Mouse (Mus musculus) kidney, postnatal 0 days (tissue): Measurements from ENCODE around the gene Srprb. TPM values are rescaled to one million over a fixed set of nuclear protein-coding genes. Genes with fewer than 3 reads are reported as not detected.

Source experiments
- ATAC-seq: fragments of 200-750 bp; cut with Nextera tagmentation; replicated peaks from 2 replicates; pipeline ENCODE4 v1.8.0; 2017; ENCODE audit warnings: low read depth, moderate number of reproducible peaks, moderate TSS enrichment, moderate library complexity; ENCODE audit not compliant: low FRiP score
- DNase-seq: peaks from one replicate; pipeline ENCODE4 v3.0.0-alpha.2; 2016; ENCODE audit warnings: low spot score
- H3K27ac ChIP-seq: fragments of 300-500 bp; sonication (generic); 2 replicates; pipeline ENCODE4 v1.5.1; 2014; ENCODE audit warnings: mild to moderate bottlenecking
- H3K27me3 ChIP-seq: fragments of 300-500 bp; sonication (generic); 2 replicates; pipeline ENCODE4 v1.6.1; 2014; ENCODE audit warnings: low read length, mixed read lengths; ENCODE audit not compliant: insufficient read depth
- H3K36me3 ChIP-seq: fragments of 300-500 bp; sonication (generic); 2 replicates; pipeline ENCODE4 v1.6.1; 2014; ENCODE audit warnings: low read length, mixed read lengths; ENCODE audit not compliant: insufficient read depth
- H3K4me1 ChIP-seq: fragments of 300-500 bp; sonication (generic); replicated peaks from 2 replicates; pipeline ENCODE4 v1.6.1; 2014; ENCODE audit warnings: antibody characterized with exemption, low read length, mixed read lengths; ENCODE audit not compliant: insufficient read depth
- H3K4me2 ChIP-seq: fragments of 300-500 bp; sonication (generic); 2 replicates; pipeline ENCODE4 v1.6.1; 2014; ENCODE audit warnings: mild to moderate bottlenecking, low read length, moderate library complexity, mixed read lengths
- H3K4me3 ChIP-seq: fragments of 300-500 bp; sonication (generic); replicated peaks from 2 replicates; pipeline ENCODE4 v1.5.1; 2014; ENCODE audit warnings: low read depth, low read length
- H3K9ac ChIP-seq: fragments of 300-500 bp; sonication (generic); 2 replicates; pipeline ENCODE4 v1.6.1; 2014; ENCODE audit warnings: low read depth, low read length
- H3K9me3 ChIP-seq: fragments of 300-500 bp; sonication (generic); replicated peaks from 2 replicates; pipeline ENCODE4 v1.6.1; 2016; ENCODE audit warnings: low read length, inconsistent platforms, mixed read lengths
- CTCF ChIP-seq: IDR thresholded peaks from 2 replicates; pipeline ENCODE4 v1.5.1; 2016; ENCODE audit warnings: antibody characterized with exemption, low read depth, mild to moderate bottlenecking, moderate library complexity
- WGBS: fragments of 180-500 bp; shearing (Covaris S2); extraction: QIAGEN DNeasy Blood & Tissue Kit; methylation state at CpG from one replicate; pipeline ENCODE4 v1.1.7; 2014; 5-methylcytosine and 5-hydroxymethylcytosine counted together
- polyA plus RNA-seq: library from polyadenylated mRNA; unstranded; fragments of >200 nt; fragmentation: Nextera tagmentation; extraction: Ambion mirVana; gene quantifications from 2 replicates; pipeline ENCODE4 v1.2.1, GENCODE M21; 2015

Srprb gene
- polyA plus RNA-seq, 1 experiment from 2014 or later = 46.2 TPM

DNA sequence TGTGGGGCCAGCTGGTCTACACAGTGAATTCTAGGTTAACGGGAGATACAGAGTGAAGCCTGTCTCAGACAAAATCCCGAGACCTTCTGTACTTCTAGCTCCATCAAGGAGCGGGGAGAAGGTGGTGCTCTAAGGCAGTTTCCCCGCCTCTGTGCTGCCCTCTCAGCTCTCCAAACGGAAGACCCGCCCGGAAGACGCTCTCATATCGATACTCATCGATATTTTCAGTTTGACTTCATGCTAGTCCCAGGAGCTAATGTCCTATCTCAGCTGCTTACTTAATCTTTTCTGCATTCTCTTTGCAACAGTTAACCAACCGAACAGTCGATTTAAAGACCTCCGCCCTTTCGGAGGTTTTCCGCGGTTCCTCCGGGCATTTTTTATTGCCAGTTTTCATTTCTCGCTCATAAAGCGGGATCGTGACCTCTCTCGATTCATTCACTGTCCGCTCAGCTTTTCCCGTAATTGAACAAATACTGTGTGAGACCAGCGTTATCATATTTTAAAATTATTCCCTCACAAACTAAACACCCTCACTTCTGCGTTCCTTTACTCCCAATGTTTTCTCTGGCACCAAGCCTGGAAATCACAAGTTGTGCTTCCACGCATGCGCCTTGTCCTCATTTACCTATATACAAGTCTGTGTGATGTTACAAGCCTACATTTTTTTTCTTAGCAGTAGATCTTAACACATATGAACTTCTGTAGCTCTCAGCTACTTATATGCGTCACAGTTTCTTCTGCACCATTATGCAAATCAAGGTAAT, 10.9 kb upstream of the Srprb start:
- no peaks in the 10 kb centered on the region for H3K9me3 ChIP-seq
- H3K9ac ChIP-seq = no peak overlapping the region
- H3K27me3 ChIP-seq = no peaks in the 10 kb centered on the region
- peak overlapping the region; percentile 51 for H3K4me2 ChIP-seq
- H3K4me1 ChIP-seq = no peaks in the 10 kb centered on the region
- no peak for TF ChIP-seq CTCF
- no peak for ATAC-seq
- H3K36me3 ChIP-seq = no peaks in the 10 kb centered on the region
- DNase-seq = peak; percentile 46
- H3K4me3 ChIP-seq = peak overlapping the region; percentile 23; the same call in 1 of the 2 replicates
- H3K27ac ChIP-seq = no peak overlapping the region
- WGBS = 55% methylated on average over 28 of the region's 28 CpGs

DNA sequence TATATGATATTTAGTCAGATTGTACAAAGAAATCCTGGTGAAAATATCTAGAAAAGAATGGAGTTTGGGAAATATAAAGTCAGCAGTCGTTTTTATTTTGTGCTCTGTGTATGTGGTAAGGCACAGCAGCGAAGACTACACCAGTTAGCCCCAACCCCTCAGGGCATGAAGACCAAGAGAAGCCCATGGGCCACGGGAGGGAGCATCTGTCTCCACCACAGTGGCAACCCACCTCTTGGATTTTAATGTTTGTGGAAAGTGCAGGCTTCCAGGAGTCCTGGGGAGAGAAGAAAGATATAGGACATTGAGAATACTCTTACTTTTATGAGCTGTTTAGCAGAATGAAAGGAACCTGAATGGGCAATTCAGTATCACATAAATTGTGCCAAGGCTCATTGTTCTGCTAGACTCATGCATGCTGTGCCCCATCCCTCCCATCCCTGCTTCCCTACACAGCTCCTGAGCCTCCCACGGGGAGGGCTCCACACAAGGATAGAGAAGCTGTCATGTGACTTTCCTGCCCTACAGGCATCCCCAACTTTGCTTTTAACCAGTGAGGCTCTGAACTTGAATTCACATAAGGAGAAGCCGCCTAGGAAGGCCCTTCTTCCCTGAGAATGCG, 7.0 kb upstream of the Srprb start:
- no peak for DNase-seq
- Histone ChIP-seq H3K4me2 (no peak overlapping the region), H3K4me1 (no peaks in the 10 kb centered on the region), H3K9ac (no peak overlapping the region), H3K36me3 (no peaks in the 10 kb centered on the region), H3K4me3 (no peak overlapping the region), H3K9me3 (no peaks in the 10 kb centered on the region), H3K27me3 (no peaks in the 10 kb centered on the region), H3K27ac (no peak overlapping the region)
- TF ChIP-seq CTCF = no peak
- 67% methylated on average over 6 of the region's 6 CpGs for WGBS
- no peak for ATAC-seq

DNA sequence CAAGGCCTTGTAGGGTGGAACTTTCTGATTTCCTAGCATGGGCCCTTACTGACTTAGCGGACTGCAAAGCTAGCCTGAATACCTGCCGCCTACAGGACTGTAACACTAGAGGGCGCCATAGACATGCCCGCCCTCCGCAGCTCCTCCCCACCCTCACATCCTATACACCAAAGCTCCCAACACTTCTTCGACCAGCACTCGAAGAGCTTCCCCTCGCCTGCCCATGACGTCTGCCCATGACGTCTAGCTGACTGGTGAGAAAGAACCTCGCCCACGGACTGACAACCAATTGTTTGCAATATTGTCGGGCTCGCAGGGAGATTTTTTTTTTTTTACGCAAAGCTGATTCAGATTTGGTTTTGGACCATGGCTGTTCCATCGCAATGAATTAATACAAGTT, 5.9 kb upstream of the Srprb start:
- TF ChIP-seq CTCF = peak; percentile 91
- Histone ChIP-seq H3K4me1 (no peaks in the 10 kb centered on the region), H3K4me3 (0 out of 2 replicates have a peak overlapping the region, but pooled peaks have one; percentile 14), H3K9me3 (no peaks in the 10 kb centered on the region), H3K27ac (no peak overlapping the region), H3K36me3 (no peaks in the 10 kb centered on the region), H3K9ac (0 out of 2 replicates have a peak overlapping the region, but pooled peaks have one; percentile 24), H3K4me2 (peak overlapping the region; percentile 53), H3K27me3 (no peaks in the 10 kb centered on the region)
- 8% methylated on average over 16 of the region's 16 CpGs for WGBS
- ATAC-seq = peak; percentile 77
- peak; percentile 95 for DNase-seq

DNA sequence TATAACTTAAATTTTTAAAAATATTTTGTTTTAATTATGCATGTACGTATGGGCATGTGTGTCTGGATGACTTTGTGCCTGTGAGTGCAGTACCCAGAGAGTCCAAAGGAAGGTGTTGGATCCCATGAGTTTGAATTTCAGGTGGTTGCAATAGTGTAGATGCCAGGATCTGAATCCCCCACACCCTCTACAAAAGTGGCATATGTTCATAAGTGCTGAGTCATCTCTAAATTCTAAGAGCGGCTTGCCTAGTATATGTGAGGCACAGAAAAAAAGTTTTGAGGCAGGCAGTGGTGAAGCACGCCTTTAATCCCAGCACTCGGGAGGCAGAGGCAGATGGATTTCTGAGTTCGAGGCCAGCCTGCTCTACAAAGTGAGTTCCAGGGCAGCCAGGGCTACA, 3.8 kb upstream of the Srprb start:
- Histone ChIP-seq H3K36me3 (no peaks in the 10 kb centered on the region), H3K4me1 (no peaks in the 10 kb centered on the region; the same call in 1 of the 2 replicates), H3K9me3 (no peaks in the 10 kb centered on the region), H3K4me3 (no peak overlapping the region), H3K27me3 (no peaks in the 10 kb centered on the region), H3K4me2 (no peak overlapping the region), H3K9ac (no peak overlapping the region), H3K27ac (no peak overlapping the region)
- TF ChIP-seq CTCF = no peak
- no peak for DNase-seq
- WGBS = 91% methylated on average over 5 of the region's 5 CpGs
- ATAC-seq = no peak

DNA sequence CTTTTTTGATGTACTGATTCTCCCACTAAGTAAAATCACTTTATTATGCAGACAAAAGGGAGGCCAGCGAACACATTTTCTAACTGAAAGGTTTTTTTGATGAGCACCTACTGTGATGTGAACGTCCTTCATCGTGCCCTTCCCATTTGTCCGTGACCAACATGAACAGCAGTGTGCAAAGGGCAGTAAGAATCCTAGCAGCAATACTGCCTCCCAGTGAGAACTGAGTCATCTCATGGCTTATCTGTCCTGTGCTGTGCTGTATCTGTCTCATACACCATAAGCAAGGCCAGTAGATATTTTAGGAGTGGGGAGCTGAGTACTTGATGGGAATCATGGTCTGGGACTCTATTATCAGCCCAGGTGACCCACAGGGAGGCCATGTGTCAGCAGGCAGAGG, 13.5 kb downstream of the Srprb start:
- no peak overlapping the region for H3K27ac ChIP-seq
- no peak overlapping the region for H3K4me2 ChIP-seq
- H3K27me3 ChIP-seq = no peaks in the 10 kb centered on the region
- WGBS = 93% methylated on average over 4 of the region's 4 CpGs
- no peak overlapping the region for H3K9ac ChIP-seq
- H3K4me3 ChIP-seq = no peak overlapping the region
- no peak for DNase-seq
- H3K4me1 ChIP-seq = no peaks in the 10 kb centered on the region
- H3K9me3 ChIP-seq = no peaks in the 10 kb centered on the region
- ATAC-seq = no peak
- H3K36me3 ChIP-seq = peaks cover 32% of the 10 kb centered on the region
- no peak for TF ChIP-seq CTCF

DNA sequence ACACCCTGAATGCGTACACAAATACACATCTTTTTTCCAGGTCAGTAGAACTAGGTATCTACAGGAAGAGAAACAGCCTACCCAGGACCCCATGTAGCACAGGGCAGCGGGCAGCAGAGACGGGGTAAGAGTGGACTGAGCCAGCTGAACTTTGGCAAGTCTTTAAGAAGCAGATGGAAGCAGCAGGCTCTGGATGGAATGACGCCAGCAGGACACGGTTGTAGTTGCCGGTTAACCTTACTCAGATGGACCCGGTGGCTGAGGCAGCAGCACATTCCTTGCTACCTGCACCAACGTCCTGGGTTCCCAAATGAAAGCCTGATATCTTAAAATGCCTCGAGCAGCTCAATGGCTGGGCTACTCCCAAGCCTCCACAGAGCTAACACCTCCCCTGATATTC, 15.2 kb downstream of the Srprb start:
- Histone ChIP-seq H3K27ac (no peak overlapping the region), H3K4me1 (no peaks in the 10 kb centered on the region), H3K9ac (no peak overlapping the region), H3K4me3 (no peak overlapping the region), H3K36me3 (peaks cover 31% of the 10 kb centered on the region), H3K4me2 (no peak overlapping the region), H3K9me3 (no peaks in the 10 kb centered on the region), H3K27me3 (no peaks in the 10 kb centered on the region)
- 61% methylated on average over 9 of the region's 9 CpGs for WGBS
- no peak for DNase-seq
- TF ChIP-seq CTCF = no peak
- ATAC-seq = no peak
